Mouse (Mus musculus) embryonic facial prominence, embryonic 12.5 days (tissue): ENCODE data around the gene Ltc4s. TPM values are rescaled to one million over a fixed set of nuclear protein-coding genes. Genes with fewer than 3 reads are reported as not detected.

Experiments
- ATAC-seq: fragments of 200-750 bp; cut with Nextera tagmentation; 2 replicates; pipeline ENCODE4 v1.8.0; 2017; ENCODE audit not compliant: insufficient number of reproducible peaks, insufficient read depth, low FRiP score, low TSS enrichment
- H3K27ac ChIP-seq: fragments of 300-500 bp; sonication (generic); 2 replicates; pipeline ENCODE4 v1.5.1; 2016; ENCODE audit warnings: mild to moderate bottlenecking
- H3K27me3 ChIP-seq: fragments of 300-500 bp; sonication (generic); 2 replicates; pipeline ENCODE4 v1.6.1; 2016; ENCODE audit warnings: mild to moderate bottlenecking, moderate library complexity
- H3K36me3 ChIP-seq: fragments of 300-500 bp; sonication (generic); 2 replicates; pipeline ENCODE4 v1.6.1; 2016; ENCODE audit warnings: mild to moderate bottlenecking
- H3K4me1 ChIP-seq: fragments of 300-500 bp; sonication (generic); 2 replicates; pipeline ENCODE4 v1.6.1; 2016
- H3K4me2 ChIP-seq: fragments of 300-500 bp; sonication (generic); replicated peaks from 2 replicates; pipeline ENCODE4 v1.6.1; 2016; ENCODE audit warnings: mild to moderate bottlenecking, moderate library complexity
- H3K4me3 ChIP-seq: fragments of 300-500 bp; sonication (generic); 2 replicates; pipeline ENCODE4 v1.5.1; 2016; ENCODE audit warnings: mild to moderate bottlenecking
- H3K9ac ChIP-seq: fragments of 300-500 bp; sonication (generic); 2 replicates; pipeline ENCODE4 v1.6.1; 2016; ENCODE audit warnings: mild to moderate bottlenecking, moderate library complexity
- H3K9me3 ChIP-seq: fragments of 300-500 bp; sonication (generic); 2 replicates; pipeline ENCODE4 v1.6.1; 2016; ENCODE audit warnings: mild to moderate bottlenecking, moderate library complexity
- WGBS: fragments of 180-500 bp; shearing (Covaris S2); methylation state at CpG from one replicate; pipeline ENCODE4 v1.1.7; 2016; 5-methylcytosine and 5-hydroxymethylcytosine counted together
- polyA plus RNA-seq: library from polyadenylated mRNA; unstranded; fragments of >200 nt; fragmentation: Nextera tagmentation; extraction: Ambion mirVana; gene quantifications from 2 replicates; pipeline ENCODE4 v1.2.1, GENCODE M21; 2016

Gene Ltc4s
- polyA plus RNA-seq, 1 experiment from 2014 or later = 0.74 TPM

GRCm38 (mm10) chr11:50269163-50269562, 30.7 kb upstream of the Ltc4s start:
- WGBS = 75% methylated on average over 2 of the region's 2 CpGs
- ATAC-seq = no peak
- H3K4me3 ChIP-seq = no peak overlapping the region
- peaks cover 29% of the 10 kb centered on the region for H3K36me3 ChIP-seq
- H3K4me2 ChIP-seq = no peak overlapping the region
- no peaks in the 10 kb centered on the region for H3K9me3 ChIP-seq
- no peak overlapping the region for H3K27ac ChIP-seq
- H3K4me1 ChIP-seq = no peaks in the 10 kb centered on the region
- no peaks in the 10 kb centered on the region for H3K27me3 ChIP-seq
- no peak overlapping the region for H3K9ac ChIP-seq

- peaks cover 46% of the 10 kb centered on the region for H3K36me3 ChIP-seq
- no peak overlapping the region for H3K9ac ChIP-seq
- no peak for ATAC-seq
- H3K27me3 ChIP-seq = no peaks in the 10 kb centered on the region
- WGBS = 91% methylated on average over 3 of the region's 3 CpGs
- H3K4me3 ChIP-seq = no peak overlapping the region
- no peak overlapping the region for H3K4me2 ChIP-seq
- H3K9me3 ChIP-seq = no peaks in the 10 kb centered on the region
- H3K4me1 ChIP-seq = no peaks in the 10 kb centered on the region
- no peak overlapping the region for H3K27ac ChIP-seq
These were observed 28.6 kb upstream of the Ltc4s start for GRCm38 (mm10) chr11:50266997-50267396.

GRCm38 (mm10) chr11:50265931-50266330, 27.5 kb upstream of the Ltc4s start:
- H3K4me1 ChIP-seq = no peaks in the 10 kb centered on the region
- ATAC-seq = no peak
- H3K27ac ChIP-seq = no peak overlapping the region
- H3K4me3 ChIP-seq = no peak overlapping the region
- H3K36me3 ChIP-seq = peaks cover 57% of the 10 kb centered on the region
- H3K9ac ChIP-seq = no peak overlapping the region
- H3K4me2 ChIP-seq = no peak overlapping the region
- H3K27me3 ChIP-seq = no peaks in the 10 kb centered on the region
- 91% methylated on average over 8 of the region's 8 CpGs for WGBS
- no peaks in the 10 kb centered on the region for H3K9me3 ChIP-seq

- Histone ChIP-seq H3K27ac (no peak overlapping the region), H3K4me3 (no peak overlapping the region), H3K9me3 (no peaks in the 10 kb centered on the region), H3K36me3 (peaks cover 83% of the 10 kb centered on the region), H3K9ac (no peak overlapping the region), H3K27me3 (no peaks in the 10 kb centered on the region), H3K4me1 (no peaks in the 10 kb centered on the region), H3K4me2 (no peak overlapping the region)
- ATAC-seq = no peak
- WGBS = 86% methylated on average over 3 of the region's 3 CpGs
These were observed 24.8 kb upstream of the Ltc4s start for GRCm38 (mm10) chr11:50263198-50263597.

GRCm38 (mm10) chr11:50262020-50262419, 23.6 kb upstream of the Ltc4s start:
- no peak for ATAC-seq
- Histone ChIP-seq H3K4me3 (no peak overlapping the region), H3K4me2 (no peak overlapping the region), H3K36me3 (peaks cover 91% of the 10 kb centered on the region), H3K9me3 (no peaks in the 10 kb centered on the region), H3K27ac (no peak overlapping the region), H3K4me1 (no peaks in the 10 kb centered on the region), H3K9ac (no peak overlapping the region), H3K27me3 (no peaks in the 10 kb centered on the region)
- 97% methylated on average over 4 of the region's 4 CpGs for WGBS

GRCm38 (mm10) chr11:50258310-50258709, 19.9 kb upstream of the Ltc4s start:
- no peak overlapping the region for H3K4me2 ChIP-seq
- H3K4me3 ChIP-seq = no peak overlapping the region
- no peak for ATAC-seq
- 84% methylated on average over 7 of the region's 7 CpGs for WGBS
- no peaks in the 10 kb centered on the region for H3K27me3 ChIP-seq
- peaks cover 73% of the 10 kb centered on the region for H3K36me3 ChIP-seq
- no peaks in the 10 kb centered on the region for H3K4me1 ChIP-seq
- no peaks in the 10 kb centered on the region for H3K9me3 ChIP-seq
- no peak overlapping the region for H3K9ac ChIP-seq
- H3K27ac ChIP-seq = no peak overlapping the region

GRCm38 (mm10) chr11:50256615-50257014, 18.2 kb upstream of the Ltc4s start:
- no peaks in the 10 kb centered on the region for H3K9me3 ChIP-seq
- no peak overlapping the region for H3K27ac ChIP-seq
- no peak for ATAC-seq
- H3K27me3 ChIP-seq = no peaks in the 10 kb centered on the region
- WGBS = 90% methylated on average over 7 of the region's 7 CpGs
- no peak overlapping the region for H3K9ac ChIP-seq
- H3K4me3 ChIP-seq = no peak overlapping the region
- no peak overlapping the region for H3K4me2 ChIP-seq
- peaks cover 11% of the 10 kb centered on the region for H3K4me1 ChIP-seq
- peaks cover 56% of the 10 kb centered on the region for H3K36me3 ChIP-seq

- H3K27ac ChIP-seq = no peak overlapping the region
- 88% methylated on average over 12 of the region's 12 CpGs for WGBS
- H3K4me2 ChIP-seq = no peak overlapping the region
- no peak overlapping the region for H3K9ac ChIP-seq
- H3K36me3 ChIP-seq = peaks cover 32% of the 10 kb centered on the region
- H3K9me3 ChIP-seq = no peaks in the 10 kb centered on the region
- ATAC-seq = no peak
- no peak overlapping the region for H3K4me3 ChIP-seq
- H3K27me3 ChIP-seq = no peaks in the 10 kb centered on the region
- H3K4me1 ChIP-seq = peaks cover 11% of the 10 kb centered on the region
These were observed 15.7 kb upstream of the Ltc4s start for GRCm38 (mm10) chr11:50254010-50254580.

- H3K4me1 ChIP-seq = peaks cover 11% of the 10 kb centered on the region
- peaks cover 25% of the 10 kb centered on the region for H3K36me3 ChIP-seq
- no peak overlapping the region for H3K4me3 ChIP-seq
- no peaks in the 10 kb centered on the region for H3K27me3 ChIP-seq
- no peak for ATAC-seq
- no peak overlapping the region for H3K9ac ChIP-seq
- no peak overlapping the region for H3K4me2 ChIP-seq
- H3K27ac ChIP-seq = no peak overlapping the region
- no peaks in the 10 kb centered on the region for H3K9me3 ChIP-seq
- 77% methylated on average over 1 of the region's 1 CpGs for WGBS
These were observed 15.0 kb upstream of the Ltc4s start for GRCm38 (mm10) chr11:50253393-50253792.

- H3K27ac ChIP-seq = peak overlapping the region; percentile 67
- peak; percentile 76; the same call in 1 of the 2 replicates for ATAC-seq
These were observed 14.4 kb upstream of the Ltc4s start for GRCm38 (mm10) chr11:50252684-50253265.

GRCm38 (mm10) chr11:50252166-50252565, 13.8 kb upstream of the Ltc4s start:
- peaks cover 14% of the 10 kb centered on the region for H3K36me3 ChIP-seq
- no peak overlapping the region for H3K4me3 ChIP-seq
- no peak overlapping the region for H3K9ac ChIP-seq
- no peaks in the 10 kb centered on the region for H3K9me3 ChIP-seq
- H3K27me3 ChIP-seq = no peaks in the 10 kb centered on the region
- ATAC-seq = no peak
- 35% methylated on average over 3 of the region's 3 CpGs for WGBS
- H3K4me2 ChIP-seq = no peak overlapping the region
- peak overlapping the region; percentile 67 for H3K27ac ChIP-seq
- H3K4me1 ChIP-seq = peaks cover 11% of the 10 kb centered on the region

More at GRCm38 (mm10) chr11:50252684-50253265, 14.4 kb upstream of the Ltc4s start:
- Histone ChIP-seq H3K9me3 (no peaks in the 10 kb centered on the region), H3K27me3 (no peaks in the 10 kb centered on the region), H3K4me3 (no peak overlapping the region), H3K36me3 (peaks cover 19% of the 10 kb centered on the region), H3K4me1 (peaks cover 11% of the 10 kb centered on the region), H3K9ac (no peak overlapping the region), H3K4me2 (no peak overlapping the region)
- WGBS = 53% methylated on average over 11 of the region's 11 CpGs

- no peak for ATAC-seq
- 81% methylated on average over 7 of the region's 7 CpGs for WGBS
- H3K4me1 ChIP-seq = peaks cover 11% of the 10 kb centered on the region
These were observed 10.2 kb upstream of the Ltc4s start for GRCm38 (mm10) chr11:50248473-50249171.

More at GRCm38 (mm10) chr11:50248473-50249171, 10.2 kb upstream of the Ltc4s start:
- no peak overlapping the region for H3K9ac ChIP-seq
- no peak overlapping the region for H3K4me3 ChIP-seq
- H3K27me3 ChIP-seq = no peaks in the 10 kb centered on the region
- no peak overlapping the region for H3K4me2 ChIP-seq
- no peaks in the 10 kb centered on the region for H3K9me3 ChIP-seq
- H3K36me3 ChIP-seq = no peaks in the 10 kb centered on the region
- no peak overlapping the region for H3K27ac ChIP-seq
